Mouse (Mus musculus) MEL (cell line): ENCODE data around the gene Vax2.

Source experiments
- CTCF ChIP-seq, 3 experiments: IDR thresholded peaks in 2 of 3; conservative IDR thresholded peaks in 1 of 3; 2 replicates each; pipeline ENCODE4 v1.5.1; 2011 to 2012; ENCODE audit warnings: low read length in 3 of 3, low read depth in 2 of 3, mild to moderate bottlenecking in 2 of 3, improper control_type of control experiment in 1 of 3, inconsistent platforms in 1 of 3, mixed read lengths in 1 of 3, moderate library complexity in 1 of 3; ENCODE audit not compliant: control insufficient read depth in 1 of 3, insufficient read depth in 1 of 3, poor library complexity in 1 of 3, severe bottlenecking in 1 of 3
- EP300 ChIP-seq, 2 experiments: IDR thresholded peaks; 2 replicates each; pipeline ENCODE4 v1.6.1; 2011; ENCODE audit warnings: improper control_type of control experiment in 2 of 2, low read length in 2 of 2, low read depth in 1 of 2, mild to moderate bottlenecking in 1 of 2
- KAT2A ChIP-seq: conservative IDR thresholded peaks from 2 replicates; pipeline ENCODE4 v1.6.1; 2012; ENCODE audit warnings: low read depth, low read length, improper control_type of control experiment, inconsistent platforms
- MEF2A ChIP-seq: IDR thresholded peaks from 2 replicates; pipeline ENCODE4 v1.6.1; 2014; ENCODE audit warnings: low read depth, mild to moderate bottlenecking, inconsistent platforms, low read length, improper control_type of control experiment; ENCODE audit not compliant: poor library complexity, insufficient replicate concordance, severe bottlenecking; ENCODE audit errors: extremely low read depth
- POLR2A ChIP-seq, 2 experiments: IDR thresholded peaks; 2 replicates each; pipeline ENCODE4 v1.6.1; 2011 to 2012; ENCODE audit warnings: low read length in 2 of 2, mild to moderate bottlenecking in 2 of 2, control low read depth in 1 of 2, improper control_type of control experiment in 1 of 2, low read depth in 1 of 2, moderate library complexity in 1 of 2; ENCODE audit not compliant: control insufficient read depth in 1 of 2, insufficient read depth in 1 of 2, poor library complexity in 1 of 2
- TAL1 ChIP-seq: IDR thresholded peaks from 2 replicates; pipeline ENCODE4 v1.6.1; 2012; ENCODE audit warnings: mild to moderate bottlenecking, inconsistent platforms, low read length, moderate library complexity, mixed read lengths
- TCF12 ChIP-seq: IDR thresholded peaks from 2 replicates; pipeline ENCODE4 v1.6.1; 2014; ENCODE audit warnings: low read depth, mild to moderate bottlenecking, inconsistent platforms, low read length, improper control_type of control experiment, moderate library complexity

GRCm38 (mm10) chr6:83727178-83727577, 16.1 kb downstream of the Vax2 start:
- TF ChIP-seq MEF2A: no peak
- TF ChIP-seq TCF12: no peak
- no peak for TF ChIP-seq KAT2A
- TF ChIP-seq CTCF (IDR thresholded peaks at IDR 0.05 in 2 of 3, conservative IDR thresholded peaks at IDR 0.05 in 1 of 3; ENCODE audit: control insufficient read depth in 1 of 3, insufficient read depth in 1 of 3, low read depth in 2 of 3, low read length in 3 of 3, poor library complexity in 1 of 3, severe bottlenecking in 1 of 3): peak; percentile 47 to 69 (median 64)
- TF ChIP-seq EP300 (IDR thresholded peaks at IDR 0.05; ENCODE audit: low read depth in 1 of 2, low read length in 2 of 2): no peak
- TF ChIP-seq POLR2A (IDR thresholded peaks at IDR 0.05; ENCODE audit: control insufficient read depth in 1 of 2, insufficient read depth in 1 of 2, low read depth in 1 of 2, low read length in 2 of 2, poor library complexity in 1 of 2): no peak
- TF ChIP-seq TAL1: no peak
